Mouse (Mus musculus): ENCODE measurements around the gene Large1.
A peak's percentile ranks its signal among the peaks of the same experiment; 100 is the strongest.
"Not testable (repeated sequence)": the region's sequence is repeated elsewhere in the genome, so short reads cannot be mapped to it uniquely, and the experiment has no call there.

Large1 gene

DNA sequence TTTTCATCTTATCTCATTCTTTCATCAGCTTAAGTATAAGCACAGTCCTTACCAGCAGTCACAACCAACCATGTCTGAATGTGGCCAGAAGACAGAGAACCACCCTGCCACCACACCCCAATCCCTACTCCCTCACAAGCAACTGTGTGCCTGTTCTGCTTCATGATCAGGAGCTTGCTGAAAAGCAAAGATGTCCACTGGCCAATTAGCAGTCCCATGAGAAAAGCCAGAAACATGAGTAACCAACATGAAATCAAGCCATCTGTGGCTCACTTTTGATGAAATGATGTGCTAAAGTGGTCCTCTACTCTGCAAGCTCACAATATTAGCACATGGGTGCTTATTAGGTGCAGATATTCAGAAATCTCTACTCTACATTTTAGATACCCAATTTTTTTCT, 57.8 kb downstream of the Large1 start:
- no peak for DNase-seq (ENCODE audit: low read depth, low spot score)

DNA sequence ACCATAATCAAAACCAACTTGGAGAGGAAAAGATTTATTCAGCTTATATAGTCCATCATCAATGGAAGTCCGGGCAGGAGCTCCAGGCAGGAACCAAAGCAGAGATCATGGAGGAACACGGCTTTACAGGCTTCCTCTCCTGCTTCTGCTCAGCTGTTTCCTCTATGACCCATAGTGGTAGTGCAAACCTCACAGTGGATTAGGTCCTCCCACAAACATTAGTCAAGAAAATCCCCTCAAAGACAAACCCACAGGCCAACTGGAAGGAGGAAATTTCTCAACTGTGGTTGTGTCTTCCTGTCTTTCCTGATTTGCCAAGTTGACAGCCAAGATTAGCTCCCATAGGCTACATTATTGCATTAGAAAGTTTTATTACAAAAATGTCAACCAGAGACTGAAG, 59.7 kb downstream of the Large1 start:
- no peak for DNase-seq (ENCODE audit: low read depth, low spot score)

DNA sequence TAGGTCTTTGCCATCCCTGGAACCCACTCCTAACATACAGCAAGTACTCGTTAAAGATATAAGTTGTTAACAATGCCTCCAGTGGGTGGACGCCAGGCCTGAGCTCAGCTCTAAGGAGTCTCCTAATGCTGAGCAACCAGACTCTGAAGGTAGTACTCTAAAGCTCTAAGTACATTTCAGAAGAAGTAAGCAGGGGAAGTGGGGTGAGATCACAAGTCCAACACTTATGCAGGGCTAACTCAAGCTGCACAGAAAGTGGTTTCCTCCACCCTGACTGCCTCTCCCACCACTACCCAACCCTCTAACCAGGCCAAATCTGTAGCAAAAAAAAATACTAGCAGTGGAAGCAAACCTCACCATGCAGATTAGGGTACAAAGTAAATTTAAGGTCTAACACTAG, 61.7 kb downstream of the Large1 start:
- DNase-seq (ENCODE audit: low read depth, low spot score), result no peak

DNA sequence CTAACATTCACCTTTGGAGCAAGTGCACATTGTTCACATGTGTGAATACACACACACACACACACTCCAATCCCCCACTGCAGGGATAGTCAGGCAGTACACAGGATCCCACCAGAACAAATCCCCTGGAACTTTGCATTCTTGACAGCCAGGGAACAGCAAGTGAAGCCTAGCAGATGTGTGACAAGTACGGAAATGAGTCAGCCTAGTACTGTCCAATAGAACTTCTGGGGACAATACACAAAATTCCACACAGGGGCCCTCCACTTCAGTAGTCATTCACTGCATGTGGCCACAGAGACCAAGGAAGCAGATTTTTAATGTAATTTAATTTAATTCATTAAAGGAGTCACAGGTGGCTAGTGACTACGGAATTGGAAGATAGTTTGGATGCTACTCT, 62.7 kb downstream of the Large1 start:
- DNase-seq (ENCODE audit: low read depth, low spot score), result no peak

DNA sequence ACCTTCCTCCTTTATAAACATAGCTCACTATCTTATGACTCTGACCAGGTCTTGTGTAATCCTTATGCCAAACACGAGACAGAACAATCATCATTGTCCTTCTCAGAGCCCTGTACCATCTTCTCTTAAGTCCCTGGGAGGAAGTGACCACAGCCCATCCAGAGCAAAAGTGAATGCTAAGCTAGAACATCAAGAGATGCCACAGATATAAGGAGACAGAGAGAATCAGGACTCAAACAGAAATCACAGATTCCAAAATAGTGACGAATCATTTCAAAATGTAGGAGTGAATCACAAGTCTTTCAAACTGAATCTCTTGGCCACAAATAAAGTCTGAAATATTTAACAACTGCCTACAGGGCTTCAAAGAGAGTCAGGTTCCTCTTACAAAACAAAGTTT, 63.5 kb downstream of the Large1 start:
- no peak for DNase-seq (ENCODE audit: low read depth, low spot score)

DNA sequence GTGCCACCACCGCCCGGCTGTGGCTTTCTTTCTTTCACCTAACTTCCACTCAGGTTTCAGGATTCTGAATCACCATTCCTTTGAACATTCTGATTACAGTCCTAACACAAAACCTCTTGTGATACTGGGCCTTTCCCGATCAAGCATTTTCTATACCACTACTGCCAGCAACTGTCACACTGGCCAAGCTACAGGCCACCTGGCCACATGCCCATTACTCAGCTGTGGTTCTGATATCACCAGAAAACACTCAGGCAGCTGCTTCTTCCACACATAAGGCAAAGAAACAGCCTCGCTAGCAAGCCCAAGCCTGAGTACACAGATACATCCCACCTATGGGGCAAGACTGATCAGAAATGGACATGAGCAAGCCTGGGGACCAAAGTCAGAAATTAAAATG, 71.3 kb downstream of the Large1 start:
- DNase-seq (ENCODE audit: low read depth, low spot score), result no peak

DNA sequence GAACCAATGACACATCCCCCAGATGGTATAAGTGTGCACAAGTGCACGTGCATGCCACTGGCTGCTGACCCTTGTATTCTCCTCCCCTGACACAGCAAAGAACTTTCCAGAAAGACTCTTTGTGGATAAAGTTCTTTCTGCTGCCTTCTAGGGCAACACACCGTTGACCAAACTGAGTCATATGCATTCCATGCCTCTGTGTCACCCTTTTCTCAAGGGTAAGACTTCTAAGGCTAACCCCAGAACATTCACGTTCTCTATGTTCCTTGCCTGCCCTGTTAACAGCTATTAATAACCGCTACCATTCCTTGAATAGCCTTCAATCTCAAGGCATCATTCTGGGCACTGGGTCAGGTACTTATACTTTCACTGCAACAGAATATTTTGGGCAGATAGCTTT, 77.3 kb downstream of the Large1 start:
- no peak for DNase-seq (ENCODE audit: low read depth, low spot score)

DNA sequence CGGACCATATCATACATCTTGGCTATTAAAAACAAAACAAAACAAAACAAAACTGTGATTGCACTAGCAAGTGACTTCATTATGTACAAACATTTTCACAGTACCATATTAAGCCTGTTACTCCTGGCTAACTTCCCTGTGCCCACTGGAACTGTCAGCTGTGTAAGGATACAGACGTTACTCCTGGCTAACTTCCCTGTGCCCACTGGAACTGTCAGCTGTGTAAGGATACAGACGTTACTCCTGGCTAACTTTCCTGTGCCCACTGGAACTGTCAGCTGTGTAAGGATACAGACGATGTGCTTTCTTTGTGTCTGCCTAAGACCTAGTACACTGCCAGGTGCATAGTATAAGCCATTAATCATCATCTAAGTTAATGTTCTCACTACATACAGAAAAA, 77.9 kb downstream of the Large1 start:
- not testable (repeated sequence) for DNase-seq (ENCODE audit: low read depth, low spot score)

DNA sequence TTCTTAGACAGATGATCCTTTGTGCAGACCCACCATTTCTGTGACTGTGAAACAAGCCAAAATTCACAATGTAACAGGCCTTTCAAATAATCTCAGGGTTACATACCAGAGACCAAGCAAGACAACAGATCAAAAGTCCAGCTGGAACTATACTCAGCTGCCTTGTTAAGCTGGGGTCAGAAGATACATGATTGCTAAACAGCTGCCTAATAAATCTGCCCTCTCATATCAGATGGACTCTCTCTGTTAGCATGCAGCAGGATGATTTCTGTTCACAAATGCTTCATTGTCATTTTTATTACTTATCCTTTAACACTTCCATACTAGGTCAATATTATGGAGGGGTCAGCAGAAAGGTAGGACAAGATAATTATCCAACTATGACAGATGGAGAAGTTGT, 80.2 kb downstream of the Large1 start:
- DNase-seq (ENCODE audit: low read depth, low spot score), result no peak

DNA sequence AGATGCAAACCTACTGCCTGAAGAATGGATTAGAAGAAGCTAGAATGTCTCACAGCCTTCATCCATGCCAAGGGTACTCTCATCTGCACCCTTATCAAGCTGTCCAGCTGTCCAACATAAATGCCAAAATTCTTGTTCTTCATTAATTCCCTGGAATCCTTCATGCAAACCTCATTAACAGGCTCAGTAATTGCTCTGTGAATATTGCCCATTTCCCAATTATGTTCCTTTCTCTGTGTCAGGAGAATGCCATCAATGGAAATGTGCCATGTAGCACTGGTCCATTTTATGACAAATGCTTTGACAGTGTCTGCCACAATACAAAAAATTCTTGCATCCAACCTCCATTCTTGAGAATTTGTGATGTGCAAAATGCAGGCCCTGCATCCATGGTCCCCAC, 82.3 kb downstream of the Large1 start:
- no peak for DNase-seq (ENCODE audit: low read depth, low spot score)

DNA sequence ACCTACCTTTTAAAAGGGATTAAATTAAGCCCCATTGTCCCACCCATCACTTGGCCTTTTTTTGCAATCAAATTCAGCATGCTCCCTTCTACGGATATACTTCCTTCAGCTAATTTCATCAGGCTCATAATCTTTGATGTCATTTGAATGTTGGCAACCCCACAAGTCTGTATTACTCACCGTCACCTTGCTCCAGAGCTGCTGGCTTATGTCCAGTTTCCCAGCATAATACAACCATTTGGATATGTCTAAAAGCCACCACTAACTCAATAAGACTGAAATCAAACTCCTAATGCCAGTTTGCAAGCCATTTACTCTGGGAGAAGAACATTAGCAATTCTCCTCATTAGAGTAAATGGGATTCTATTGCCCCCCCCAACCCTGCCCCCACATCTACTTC, 95.4 kb downstream of the Large1 start:
- no peak for DNase-seq (ENCODE audit: low read depth, low spot score)

DNA sequence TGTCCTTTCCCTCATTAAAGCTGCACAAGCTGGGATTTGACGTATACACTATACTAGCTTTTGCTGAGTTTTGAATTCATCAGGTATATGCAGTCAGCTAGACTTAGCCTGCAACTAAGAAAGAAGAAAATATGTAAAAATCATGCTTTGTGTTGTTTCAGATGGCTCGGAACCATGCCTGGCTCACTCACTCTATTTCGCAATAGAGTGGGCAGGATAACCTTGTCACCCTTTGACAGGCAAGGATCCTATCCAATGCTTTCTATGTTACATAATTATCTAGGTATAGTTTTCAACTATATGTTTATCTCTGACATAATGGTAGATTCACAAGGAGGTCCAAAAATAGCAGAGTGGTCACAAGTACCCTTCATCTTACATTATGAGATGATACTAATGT, 109.2 kb downstream of the Large1 start:
- DNase-seq (ENCODE audit: low read depth, low spot score), result no peak

DNA sequence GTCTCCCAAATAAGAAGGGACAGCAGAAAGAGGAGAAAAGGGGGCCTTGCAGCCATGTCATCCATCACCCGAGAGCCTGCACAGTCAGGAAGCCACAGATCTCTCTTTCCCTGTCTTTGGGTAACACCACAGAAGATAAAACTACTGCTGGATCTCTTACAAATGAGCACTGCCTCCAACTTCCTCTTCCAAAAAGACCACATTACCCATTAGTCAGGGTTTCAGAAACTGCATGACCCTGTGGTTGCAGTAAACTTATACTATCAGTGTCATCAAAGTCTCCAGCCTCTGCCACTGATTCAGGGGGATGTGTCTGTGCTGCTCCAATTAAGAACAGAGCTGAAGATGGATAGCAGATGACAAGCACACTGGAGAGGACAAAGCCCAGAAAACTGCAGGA, 111.3 kb downstream of the Large1 start:
- no peak for DNase-seq (ENCODE audit: low read depth, low spot score)

DNA sequence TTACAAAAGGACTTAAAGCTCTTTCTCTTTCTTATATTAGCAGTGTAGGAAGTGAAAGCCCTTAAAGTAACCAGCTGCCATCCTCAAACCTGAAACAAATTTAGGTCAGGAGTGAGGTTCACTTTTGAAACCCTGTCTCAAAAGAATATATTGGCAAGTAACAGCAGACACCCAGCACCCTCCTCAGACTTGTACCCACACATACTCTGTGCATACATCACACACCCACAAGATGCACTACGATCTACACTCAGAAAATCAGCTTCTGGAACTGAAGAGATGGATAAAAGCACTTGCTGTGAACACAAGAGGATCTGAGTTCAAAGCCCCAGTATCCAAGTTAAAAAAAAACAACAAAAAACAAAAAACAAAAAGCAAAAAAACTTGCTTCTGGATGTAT, 119.1 kb downstream of the Large1 start:
- DNase-seq (ENCODE audit: low read depth, low spot score), result no peak

DNA sequence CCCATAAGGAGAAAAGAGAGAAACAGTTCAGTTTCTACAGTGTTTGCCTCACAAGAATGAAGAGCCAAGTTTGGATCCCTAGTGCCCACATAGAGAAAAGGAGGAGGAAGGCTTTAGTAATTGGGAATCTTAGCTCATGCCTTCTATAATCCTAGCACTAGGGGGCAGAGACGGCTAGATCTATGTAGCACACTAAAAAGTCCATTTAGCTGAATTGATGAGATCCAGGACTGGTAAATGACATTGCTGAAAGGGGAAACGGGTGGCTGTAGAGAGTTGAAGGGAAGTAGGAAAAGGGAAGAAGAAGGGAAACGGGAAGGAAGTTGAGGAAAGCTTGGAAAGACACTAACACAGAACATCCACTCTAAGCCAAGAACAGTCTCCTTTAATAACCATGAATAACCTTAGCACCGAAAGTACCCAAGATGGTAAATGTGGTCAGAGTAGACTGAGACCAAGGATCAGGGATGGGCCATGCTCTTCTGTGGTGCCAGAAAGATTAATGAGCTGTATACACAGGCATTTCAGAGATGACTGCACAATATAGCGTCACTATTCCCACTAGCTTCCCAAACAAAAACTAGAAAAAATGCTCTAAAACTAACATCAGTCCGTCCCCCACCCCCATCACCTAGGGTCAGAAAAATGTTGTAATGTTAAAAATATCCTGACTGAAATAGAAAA, 119.8 kb downstream of the Large1 start:
- DNase-seq (ENCODE audit: low read depth, low spot score), result peak; percentile 32

DNA sequence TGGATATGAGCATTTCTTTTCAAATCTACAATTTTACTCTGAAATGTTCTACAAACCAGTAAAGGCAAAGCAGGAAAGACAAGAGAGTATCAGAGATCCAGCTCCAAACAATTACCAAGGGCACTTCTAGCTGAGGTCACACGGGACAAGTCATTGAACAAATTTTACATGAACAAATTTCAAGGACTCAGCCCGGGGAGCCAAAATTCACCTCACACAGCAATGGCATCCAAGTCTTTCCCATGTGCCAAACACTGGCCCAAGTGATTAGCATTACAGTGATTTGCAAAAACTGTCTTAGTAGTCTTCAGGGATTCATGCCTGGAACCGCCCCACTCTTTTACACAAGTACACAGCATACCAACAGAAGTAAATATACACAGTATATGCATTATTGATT, 126.5 kb downstream of the Large1 start:
- no peak for DNase-seq (ENCODE audit: low read depth, low spot score)

DNA sequence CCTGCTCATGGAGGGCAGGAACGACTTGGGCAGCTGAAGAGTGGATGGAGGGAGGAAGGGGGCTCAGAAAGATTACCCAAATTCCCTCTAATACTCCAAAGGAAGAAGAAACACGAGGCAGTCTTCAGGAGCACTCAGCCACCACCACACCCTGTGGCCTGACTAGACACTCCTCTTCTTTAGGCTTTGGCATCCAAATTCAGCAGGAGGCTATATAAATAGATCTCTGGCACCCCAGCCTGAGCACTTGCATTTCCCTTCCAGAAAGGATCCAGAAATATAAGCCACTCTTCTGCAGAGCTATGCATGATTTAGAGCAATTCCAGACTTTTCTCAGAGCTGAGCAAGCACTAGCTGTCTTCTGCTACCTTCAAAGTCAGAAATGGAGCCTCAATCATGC, 127.7 kb downstream of the Large1 start:
- peak; percentile 15 for DNase-seq (ENCODE audit: low read depth, low spot score)

DNA sequence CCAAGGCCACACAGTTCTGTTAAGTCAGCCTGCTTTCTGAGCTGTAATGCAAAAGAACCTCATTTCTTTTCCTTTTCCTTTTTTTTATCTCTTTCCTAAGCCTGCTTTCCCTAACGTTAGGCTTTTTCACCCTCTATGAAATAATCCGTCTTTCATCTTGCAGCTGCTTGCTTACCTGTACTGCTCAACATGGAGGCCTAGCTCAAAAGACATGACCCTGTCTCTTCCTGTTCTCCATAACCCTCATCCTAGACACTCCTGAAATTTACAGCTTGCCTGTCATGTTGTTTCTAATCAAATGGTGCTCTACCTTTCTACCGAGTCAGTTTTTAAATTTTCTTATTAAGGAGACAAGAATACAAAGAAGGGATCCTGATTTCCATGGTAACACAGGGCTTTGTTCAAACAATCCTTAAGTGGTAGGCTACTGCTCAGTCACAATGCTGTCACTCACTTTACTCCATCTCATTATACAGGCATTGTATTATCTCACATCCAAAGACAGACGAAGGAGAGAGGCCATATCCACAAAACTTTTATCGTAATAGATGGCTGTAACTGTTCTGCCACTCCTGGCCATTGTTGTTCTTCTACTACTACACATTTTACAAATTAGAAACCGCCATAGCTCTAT, 134.0 kb downstream of the Large1 start:
- DNase-seq (ENCODE audit: low read depth, low spot score), result no peak

DNA sequence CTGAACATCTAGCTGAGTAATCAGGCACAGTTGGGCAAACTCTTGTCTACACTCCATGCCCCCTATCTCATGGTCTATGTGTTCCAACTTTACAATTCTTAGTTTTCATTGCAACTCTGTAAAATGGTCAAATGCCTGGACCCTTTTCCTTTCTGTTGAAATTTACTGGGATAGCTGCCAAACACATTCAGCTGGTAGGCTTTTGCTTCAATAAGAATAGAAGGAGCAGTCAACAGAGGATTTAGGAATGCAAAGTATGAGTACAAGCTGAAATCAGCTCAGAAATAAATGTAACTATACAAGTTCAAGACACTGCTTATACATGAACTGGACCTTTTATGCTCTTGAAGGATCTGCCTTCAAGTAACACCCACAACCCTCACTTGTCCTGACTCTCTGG, 146.5 kb downstream of the Large1 start:
- DNase-seq (ENCODE audit: low read depth, low spot score), result peak; percentile 5

DNA sequence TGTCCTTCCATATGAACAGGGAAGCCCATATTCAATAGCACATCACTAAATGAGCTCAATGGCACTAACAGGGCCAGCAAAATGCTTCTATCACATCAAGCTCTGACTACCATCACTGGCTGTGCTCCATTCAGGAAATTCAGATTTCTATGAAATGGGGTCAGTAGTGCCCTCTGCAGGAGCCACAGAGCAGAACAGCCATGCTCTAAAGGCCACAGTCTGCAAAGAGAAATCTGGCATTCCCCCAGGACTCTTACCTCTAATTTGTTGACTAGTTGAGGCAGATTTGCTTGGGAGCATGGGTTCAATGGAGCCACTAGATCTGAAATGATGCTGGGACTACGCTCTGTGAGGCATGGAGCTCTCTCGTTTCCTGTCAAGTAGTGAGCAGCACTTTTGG, 151.5 kb downstream of the Large1 start:
- DNase-seq (ENCODE audit: low read depth, low spot score), result no peak

DNA sequence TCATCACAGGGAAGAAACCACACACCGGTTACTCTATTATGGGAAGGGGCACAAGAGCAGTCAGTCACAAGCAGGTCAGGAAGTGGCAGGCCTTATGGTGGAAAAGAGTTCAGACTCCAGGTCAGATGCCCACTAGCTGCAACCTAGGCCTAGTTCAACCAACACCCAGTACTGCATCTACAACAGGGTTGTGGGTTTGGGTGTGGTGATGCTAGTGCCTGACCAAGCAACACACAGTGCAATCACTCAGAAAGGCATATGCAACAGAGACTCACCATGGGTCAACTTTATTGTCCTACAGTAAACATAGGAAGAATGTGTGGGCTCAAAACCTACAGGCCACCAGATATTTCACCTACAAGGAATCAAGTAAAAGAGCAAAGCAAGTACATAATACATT, 155.6 kb downstream of the Large1 start:
- DNase-seq (ENCODE audit: low read depth, low spot score), result no peak

DNA sequence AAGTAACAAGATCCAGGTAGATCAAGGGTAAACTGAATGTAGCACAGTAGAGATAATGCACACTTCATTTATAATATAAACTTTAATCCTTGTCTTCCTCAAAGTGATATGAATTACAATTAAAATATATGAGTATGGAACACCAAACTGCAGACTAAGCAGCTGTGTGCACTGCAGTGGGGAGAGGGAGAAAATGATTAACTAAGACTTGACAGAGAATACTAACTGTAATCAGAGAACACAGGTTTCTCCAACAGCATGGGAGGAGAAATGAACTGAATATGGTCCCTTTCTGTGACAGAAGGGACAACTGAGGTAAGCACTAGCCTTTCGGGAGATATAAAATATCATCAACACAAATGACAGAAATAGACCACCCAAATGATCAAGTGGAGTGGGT, 164.7 kb downstream of the Large1 start:
- DNase-seq (ENCODE audit: low read depth, low spot score), result no peak

DNA sequence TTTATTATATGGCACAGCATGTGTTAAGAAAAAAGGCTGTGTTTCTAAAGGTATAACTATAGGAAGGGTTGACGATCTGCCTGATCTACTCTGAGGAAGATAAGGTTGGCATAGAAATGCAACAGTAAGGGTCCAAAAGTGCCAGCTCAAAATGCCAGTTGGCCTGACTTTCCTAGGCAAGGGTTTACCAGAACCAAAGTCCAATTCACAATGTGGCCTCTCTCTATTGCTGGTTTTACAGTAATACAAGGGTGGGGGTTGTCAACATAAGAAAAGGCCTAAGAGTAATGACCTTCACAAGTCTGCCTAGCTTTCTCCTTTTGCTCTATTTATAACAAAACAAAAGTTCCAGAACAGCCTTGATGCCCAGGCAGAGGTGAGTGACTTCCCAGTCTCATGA, 166.0 kb downstream of the Large1 start:
- no peak for DNase-seq (ENCODE audit: low read depth, low spot score)

DNA sequence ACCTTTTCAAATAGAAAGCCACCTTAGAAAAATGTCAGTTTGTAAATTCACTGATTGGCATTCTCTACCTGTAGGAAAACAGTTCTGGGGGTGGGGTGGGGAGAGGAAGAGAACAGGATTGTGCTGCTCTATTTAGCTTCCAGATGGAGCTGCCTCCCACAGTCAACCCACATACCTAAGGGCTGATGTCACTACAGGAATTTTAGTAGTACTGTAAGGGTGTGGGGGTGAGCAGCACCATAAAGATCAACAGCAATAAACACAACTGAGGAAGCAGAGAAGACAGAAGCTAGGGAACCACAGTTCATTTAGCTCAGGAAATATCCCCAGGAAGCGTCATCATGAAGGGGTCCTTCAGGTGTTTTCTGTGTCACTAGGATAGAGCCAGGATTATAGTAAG, 174.9 kb downstream of the Large1 start:
- no peak for DNase-seq (ENCODE audit: low read depth, low spot score)

Measured in skeletal muscle tissue, adult 2 months (tissue).